ENCODE assay signal across 13 mouse cellular contexts in the genomic region with DNA sequence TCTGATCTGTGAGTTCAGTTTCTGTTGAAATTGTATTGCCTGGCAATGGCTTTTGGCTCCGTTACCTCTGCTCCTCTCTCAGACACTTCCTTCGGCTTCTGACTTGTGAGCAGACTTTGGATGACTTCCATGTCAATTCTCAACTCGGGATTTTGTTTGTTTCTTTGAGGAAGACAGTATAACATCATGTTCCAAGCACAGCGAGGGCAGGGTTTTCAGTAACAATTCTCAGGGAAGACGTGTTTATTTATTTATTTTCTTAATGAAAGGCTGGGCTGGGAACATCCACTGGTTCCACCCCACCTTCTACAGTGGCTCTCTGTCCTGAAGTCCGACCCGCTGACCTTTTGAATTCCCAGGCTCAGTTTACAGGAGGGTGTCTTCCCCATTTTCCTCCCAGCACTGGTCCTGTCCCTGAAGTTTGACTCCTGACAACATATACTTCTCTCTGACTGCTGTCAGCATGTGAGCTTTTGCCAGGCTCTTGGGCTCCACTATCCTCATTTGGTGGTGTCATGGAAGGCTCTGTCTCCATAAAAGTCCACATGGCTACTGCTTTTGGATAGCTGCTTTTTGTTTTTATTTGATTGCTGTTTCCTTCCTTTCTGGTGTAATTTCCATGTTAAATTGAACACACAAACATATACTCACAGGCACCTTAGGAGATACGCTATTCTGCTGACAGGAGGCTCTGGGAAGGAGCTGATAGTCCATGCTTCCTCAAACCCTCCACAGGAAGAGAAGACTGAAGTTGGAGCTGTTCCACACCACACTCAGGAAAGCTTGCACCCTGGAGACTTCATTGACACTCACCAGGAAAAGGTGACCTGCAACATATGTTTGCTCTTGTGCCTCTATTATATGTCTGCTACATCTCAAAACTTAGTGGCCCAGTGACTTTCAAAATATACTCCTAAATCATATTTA.
DNase-seq lines count a peak whose midpoint lies in the region; ATAC-seq and TF ChIP-seq lines count a peak whose summit lies in the region.
"Had no signal": no experiment of that assay in that cellular context is flagged by ENCODE, and none has a peak within 500 bp of the region (broad histone marks: within the 10 kb centered on the region; RNA-seq: fewer than 3 reads in every experiment).

No protein-coding gene starts in this region.

- 81% methylated on average over 8 of the region's 8 CpGs for WGBS in forebrain, embryonic 14.5 days
- 74% methylated on average over 8 of the region's 8 CpGs for WGBS in forebrain, embryonic 11.5 days
- WGBS in liver, adult 2 months, result 66% methylated on average over 8 of the region's 8 CpGs
- 55% methylated on average over 8 of the region's 8 CpGs for WGBS in liver, embryonic 12.5 days (ENCODE audit: insufficient replicate concordance)
- 74% methylated on average over 8 of the region's 8 CpGs for WGBS in midbrain, postnatal 0 days

- no peak for TF ChIP-seq POLR2A in liver, adult 2 months (IDR thresholded peaks at IDR 0.05; ENCODE audit: extremely low read depth, insufficient read depth, low read length)

- no peaks in the 10 kb centered on the region for H3K9me3 ChIP-seq in forebrain, embryonic 14.5 days (replicated peaks; ENCODE audit: control insufficient read depth, low read length)
- H3K9me3 ChIP-seq in forebrain, embryonic 11.5 days (ENCODE audit: control insufficient read depth, low read length), result no peaks in the 10 kb centered on the region
- no peaks in the 10 kb centered on the region for H3K9me3 ChIP-seq in liver, embryonic 12.5 days (replicated peaks)
- H3K9me3 ChIP-seq in midbrain, postnatal 0 days (ENCODE audit: low read length), result no peaks in the 10 kb centered on the region
- H3K9me3 ChIP-seq: embryonic facial prominence, embryonic 15.5 days; hindbrain, embryonic 15.5 days; limb, embryonic 10.5 days had no signal

- H3K4me1 ChIP-seq in forebrain, embryonic 14.5 days (ENCODE audit: control insufficient read depth, insufficient read depth, low read length), result no peaks in the 10 kb centered on the region
- no peaks in the 10 kb centered on the region for H3K4me1 ChIP-seq in forebrain, embryonic 11.5 days (replicated peaks; ENCODE audit: control insufficient read depth, insufficient read depth, low read length)
- H3K4me1 ChIP-seq in liver, adult 2 months (ENCODE audit: control insufficient read depth, insufficient read depth, low read length), result no peaks in the 10 kb centered on the region
- no peaks in the 10 kb centered on the region for H3K4me1 ChIP-seq in liver, embryonic 12.5 days
- H3K4me1 ChIP-seq in midbrain, postnatal 0 days (ENCODE audit: insufficient read depth, low read length), result no peaks in the 10 kb centered on the region
- H3K4me1 ChIP-seq: embryonic facial prominence, embryonic 15.5 days; hindbrain, embryonic 15.5 days; limb, embryonic 10.5 days had no signal

- no peaks in the 10 kb centered on the region for H3K36me3 ChIP-seq in forebrain, embryonic 14.5 days (ENCODE audit: control insufficient read depth, insufficient read depth, low read length)
- H3K36me3 ChIP-seq in forebrain, embryonic 11.5 days (ENCODE audit: control insufficient read depth, insufficient read depth, low read length), result no peaks in the 10 kb centered on the region
- no peaks in the 10 kb centered on the region for H3K36me3 ChIP-seq in liver, adult 2 months (ENCODE audit: control insufficient read depth, insufficient read depth, low read length)
- no peaks in the 10 kb centered on the region for H3K36me3 ChIP-seq in liver, embryonic 12.5 days
- H3K36me3 ChIP-seq in midbrain, postnatal 0 days (ENCODE audit: insufficient read depth, low read length), result no peaks in the 10 kb centered on the region
- H3K36me3 ChIP-seq: embryonic facial prominence, embryonic 15.5 days; hindbrain, embryonic 15.5 days; limb, embryonic 10.5 days had no signal

- no peak overlapping the region for H3K9ac ChIP-seq in forebrain, embryonic 14.5 days (ENCODE audit: low read length)
- no peak overlapping the region for H3K9ac ChIP-seq in forebrain, embryonic 11.5 days (ENCODE audit: low read length)
- H3K9ac ChIP-seq in liver, adult 2 months (ENCODE audit: low read depth, low read length), result no peak overlapping the region
- no peak overlapping the region for H3K9ac ChIP-seq in liver, embryonic 12.5 days
- no peak overlapping the region for H3K9ac ChIP-seq in midbrain, postnatal 0 days (replicated peaks; ENCODE audit: low read length, poor library complexity, severe bottlenecking)
- H3K9ac ChIP-seq: embryonic facial prominence, embryonic 15.5 days; hindbrain, embryonic 15.5 days had no signal

- no peak overlapping the region for H3K4me3 ChIP-seq in forebrain, embryonic 14.5 days (ENCODE audit: low read depth, low read length)
- no peak overlapping the region for H3K4me3 ChIP-seq in forebrain, embryonic 11.5 days (ENCODE audit: low read depth, low read length)
- H3K4me3 ChIP-seq in liver, adult 2 months (ENCODE audit: insufficient read depth, low read depth, low read length), result no peak overlapping the region
- H3K4me3 ChIP-seq in liver, embryonic 12.5 days, result no peak overlapping the region
- H3K4me3 ChIP-seq in midbrain, postnatal 0 days (ENCODE audit: low read depth, low read length), result no peak overlapping the region
- H3K4me3 ChIP-seq: embryonic facial prominence, embryonic 15.5 days; hindbrain, embryonic 15.5 days; limb, embryonic 10.5 days had no signal

- ATAC-seq in forebrain, embryonic 14.5 days, result no peak
- no peak for ATAC-seq in forebrain, embryonic 11.5 days (replicated peaks; ENCODE audit: low FRiP score)
- ATAC-seq in liver, embryonic 12.5 days, result no peak
- ATAC-seq in midbrain, postnatal 0 days (ENCODE audit: low FRiP score), result no peak
- no peak for ATAC-seq in monocyte, adult 5-6 weeks (replicated peaks; ENCODE audit: insufficient number of reproducible peaks, low FRiP score, low TSS enrichment, poor library complexity, severe bottlenecking)

- no peak overlapping the region for H3K4me2 ChIP-seq in forebrain, embryonic 14.5 days (ENCODE audit: low read length)
- no peak overlapping the region for H3K4me2 ChIP-seq in forebrain, embryonic 11.5 days (ENCODE audit: low read depth, low read length, severe bottlenecking)
- H3K4me2 ChIP-seq in liver, embryonic 12.5 days, result no peak overlapping the region
- H3K4me2 ChIP-seq in midbrain, postnatal 0 days (ENCODE audit: low read depth, low read length, poor library complexity, severe bottlenecking), result no peak overlapping the region
- H3K4me2 ChIP-seq: embryonic facial prominence, embryonic 15.5 days; hindbrain, embryonic 15.5 days had no signal

- H3K27me3 ChIP-seq in forebrain, embryonic 14.5 days (replicated peaks; ENCODE audit: control insufficient read depth, insufficient read depth, low read length), result no peaks in the 10 kb centered on the region
- no peaks in the 10 kb centered on the region for H3K27me3 ChIP-seq in forebrain, embryonic 11.5 days (ENCODE audit: control insufficient read depth, insufficient read depth, low read length)
- H3K27me3 ChIP-seq in liver, adult 2 months (ENCODE audit: control insufficient read depth, insufficient read depth, low read length), result no peaks in the 10 kb centered on the region
- H3K27me3 ChIP-seq in liver, embryonic 12.5 days (replicated peaks), result no peaks in the 10 kb centered on the region
- no peaks in the 10 kb centered on the region for H3K27me3 ChIP-seq in midbrain, postnatal 0 days (ENCODE audit: insufficient read depth, low read length)
- H3K27me3 ChIP-seq: embryonic facial prominence, embryonic 15.5 days; hindbrain, embryonic 15.5 days had no signal

- H3K27ac ChIP-seq in forebrain, embryonic 14.5 days (ENCODE audit: low read depth, low read length), result no peak overlapping the region
- no peak overlapping the region for H3K27ac ChIP-seq in forebrain, embryonic 11.5 days (ENCODE audit: low read depth, low read length)
- 0 out of 2 replicates have a peak overlapping the region, but pooled peaks have one; percentile 19 for H3K27ac ChIP-seq in liver, adult 2 months (replicated peaks; ENCODE audit: insufficient read depth, low read depth, low read length)
- no peak overlapping the region for H3K27ac ChIP-seq in liver, embryonic 12.5 days
- no peak overlapping the region for H3K27ac ChIP-seq in midbrain, postnatal 0 days (ENCODE audit: low read depth, low read length)
- H3K27ac ChIP-seq: embryonic facial prominence, embryonic 15.5 days; hindbrain, embryonic 15.5 days; limb, embryonic 10.5 days; macrophage had no signal

- H3K79me2 ChIP-seq in liver, adult 2 months (ENCODE audit: control insufficient read depth, insufficient read depth, low read length), result no peaks in the 10 kb centered on the region

- no peak for TF ChIP-seq CTCF in liver, adult 2 months (IDR thresholded peaks at IDR 0.05; ENCODE audit: low read depth, low read length)
- TF ChIP-seq CTCF in midbrain, postnatal 0 days (IDR thresholded peaks at IDR 0.05), result no peak

- DNase-seq in forebrain, embryonic 14.5 days (ENCODE audit: low spot score), result peak; percentile 4
- DNase-seq in forebrain, embryonic 11.5 days (ENCODE audit: low spot score), result no peak
- peak; percentile 35 for DNase-seq in liver, adult 2 months (ENCODE audit: extremely low read depth, low read depth, low spot score)
- peak; percentile 59 for DNase-seq in kidney, postnatal 14 days
- DNase-seq in T-cell, adult 2 months (ENCODE audit: low spot score), result no peak
- no peak for DNase-seq in midbrain, postnatal 0 days (ENCODE audit: low spot score)
- DNase-seq: cerebellum, adult 8-10 months had no signal

Comparison
In these comparisons a context has a peak if more than half of its experiments do, and no peak if none do; other contexts are left out.
1. DNase-seq: peak in forebrain, embryonic 14.5 days (single experiment), liver, adult 2 months (single experiment) and kidney, postnatal 14 days (single experiment); none in forebrain, embryonic 11.5 days (single experiment), T-cell, adult 2 months (single experiment) and midbrain, postnatal 0 days (single experiment).